Mouse (Mus musculus) layer of hippocampus, adult 9-11 months (tissue): Measurements from ENCODE around the gene Efna1.
A peak's percentile ranks its signal among the peaks of the same experiment; 100 is the strongest.

Experiments used
- DNase-seq: peaks from one replicate; pipeline ENCODE4 v3.0.0; 2022

Gene Efna1

DNA sequence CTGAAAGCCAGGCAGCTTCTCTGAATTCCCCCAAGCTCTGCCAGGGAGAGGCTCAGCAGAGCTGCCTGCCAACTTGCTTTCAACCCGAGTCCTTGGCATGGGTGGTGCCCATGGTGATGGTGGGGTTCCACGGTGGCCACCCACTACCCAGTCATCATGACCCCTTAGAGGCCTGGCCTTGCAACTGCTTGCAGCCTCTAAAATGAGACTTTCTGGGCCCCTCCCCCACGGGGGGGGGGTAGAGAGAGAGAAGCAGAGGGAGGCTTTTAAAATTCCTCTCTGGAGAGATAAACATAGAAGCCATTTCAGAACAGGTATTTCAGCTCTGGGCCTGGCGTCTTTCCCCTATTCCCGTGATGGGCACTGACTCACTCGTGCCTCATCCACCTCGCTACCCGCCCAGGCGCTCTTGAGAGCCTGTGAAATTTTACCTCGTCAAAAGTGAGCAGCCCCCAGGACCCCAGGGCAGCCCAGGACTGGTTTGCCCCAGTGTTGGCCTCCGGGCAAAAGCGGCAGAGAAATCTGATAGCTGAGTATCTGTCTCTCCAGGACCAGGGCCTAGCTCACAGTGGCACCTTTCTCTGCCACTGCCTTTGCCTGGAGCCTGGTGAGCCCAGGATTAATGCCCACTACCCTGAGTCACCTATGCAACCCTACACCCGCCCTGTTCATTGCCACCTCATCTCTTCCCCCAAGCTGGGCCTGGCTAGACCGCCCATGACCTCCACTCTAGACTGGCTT is 3.5 kb downstream of the Efna1 start:
- no peak for DNase-seq

DNA sequence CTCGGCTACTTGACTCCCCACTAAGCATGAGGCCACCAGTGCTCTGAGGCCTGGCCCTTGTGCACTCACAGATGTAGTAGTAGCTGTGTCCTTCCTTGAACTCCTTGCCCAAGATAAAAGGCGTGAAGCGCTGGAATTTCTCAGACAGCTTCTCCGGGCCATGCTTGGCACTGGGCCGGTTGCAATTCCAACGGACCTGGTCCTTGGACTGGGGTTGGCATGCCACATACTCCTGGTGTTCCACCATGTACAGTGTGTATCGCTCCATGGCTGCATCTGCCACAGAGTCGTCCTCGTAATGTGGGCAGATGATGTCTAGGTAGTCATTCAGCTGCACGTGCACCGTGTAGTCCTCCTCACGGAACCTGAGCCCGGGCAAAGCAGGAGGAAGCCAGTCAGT is 4.9 kb downstream of the Efna1 start:
- DNase-seq: no peak

DNA sequence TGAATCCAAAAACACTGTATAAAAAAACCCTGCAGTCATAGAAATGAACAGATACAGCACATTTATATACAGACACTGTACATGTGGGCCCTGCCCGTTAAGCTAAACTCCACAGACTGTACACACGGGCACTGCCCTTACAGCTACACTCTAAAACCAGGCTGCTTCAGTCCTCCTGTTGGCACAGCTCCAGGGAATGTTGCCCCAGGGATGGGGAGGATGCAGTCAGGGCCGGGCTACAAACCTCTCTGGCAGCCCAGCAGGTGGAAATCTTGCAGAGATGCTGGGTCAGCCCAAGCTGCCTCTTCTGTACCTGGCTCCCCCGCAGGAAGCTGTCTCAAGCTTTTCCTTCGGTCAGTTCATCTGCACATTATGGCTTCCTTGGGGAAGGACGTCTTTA is 9.2 kb downstream of the Efna1 start:
- DNase-seq: no peak

DNA sequence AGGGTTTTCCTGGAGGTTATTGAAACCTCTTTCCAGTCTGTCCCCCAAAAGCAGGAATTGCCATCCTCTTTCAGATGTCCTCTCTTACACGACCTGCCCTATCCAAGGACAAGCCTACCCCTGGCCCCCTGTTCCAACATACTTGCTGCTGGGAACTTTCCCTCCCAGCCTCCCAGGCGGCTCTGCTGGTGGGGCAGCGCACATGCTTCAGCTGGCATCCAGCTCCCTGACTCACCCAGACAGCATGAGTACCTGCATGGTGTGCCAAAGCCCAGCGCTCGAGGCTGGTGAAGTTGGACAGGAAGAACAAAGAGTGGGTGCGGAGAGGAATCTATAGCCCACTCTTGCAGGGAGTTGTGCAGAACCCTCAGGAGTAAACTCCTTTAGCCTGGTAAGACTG is 10.1 kb downstream of the Efna1 start:
- DNase-seq: peak; percentile 88

DNA sequence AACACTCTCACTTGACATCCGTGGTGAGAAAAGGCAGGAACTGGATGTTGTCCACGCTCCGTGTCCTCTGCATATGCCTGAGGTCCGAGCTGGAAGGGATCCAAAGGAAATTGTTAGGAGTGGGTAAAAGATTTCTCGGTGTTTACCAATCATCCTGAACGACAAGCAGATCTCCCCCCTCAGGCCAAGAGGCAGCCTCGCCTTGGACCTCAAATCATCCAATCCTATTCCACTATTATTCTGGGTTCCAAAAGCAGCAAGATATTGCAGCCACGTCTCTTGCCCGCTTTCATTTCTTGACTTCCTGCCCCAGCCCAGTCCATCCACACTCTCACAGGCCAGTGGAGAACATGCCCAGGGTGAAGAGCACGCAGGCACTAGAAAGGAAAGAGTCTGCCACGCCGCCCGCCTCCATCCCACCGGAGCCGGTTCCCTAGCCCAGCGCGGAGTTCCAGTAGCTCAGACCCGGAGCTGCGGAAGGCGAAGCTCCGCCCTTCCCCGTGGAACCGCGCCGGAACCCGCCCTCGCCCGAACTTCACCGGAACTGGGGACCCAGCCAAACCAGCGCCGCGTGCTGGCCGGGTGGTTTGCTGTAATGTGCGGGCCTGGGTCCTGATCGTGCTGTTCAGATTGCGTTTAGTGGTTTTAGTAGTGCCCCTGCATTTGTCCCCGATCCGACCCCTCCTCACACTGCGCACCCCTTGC is 10.7 kb downstream of the Efna1 start, which contains the start of gene Slc50a1:
Gene Slc50a1, minus strand, starts transcription at position 520 of the 705 bp plus-strand sequence.
- DNase-seq: peak; percentile 76

DNA sequence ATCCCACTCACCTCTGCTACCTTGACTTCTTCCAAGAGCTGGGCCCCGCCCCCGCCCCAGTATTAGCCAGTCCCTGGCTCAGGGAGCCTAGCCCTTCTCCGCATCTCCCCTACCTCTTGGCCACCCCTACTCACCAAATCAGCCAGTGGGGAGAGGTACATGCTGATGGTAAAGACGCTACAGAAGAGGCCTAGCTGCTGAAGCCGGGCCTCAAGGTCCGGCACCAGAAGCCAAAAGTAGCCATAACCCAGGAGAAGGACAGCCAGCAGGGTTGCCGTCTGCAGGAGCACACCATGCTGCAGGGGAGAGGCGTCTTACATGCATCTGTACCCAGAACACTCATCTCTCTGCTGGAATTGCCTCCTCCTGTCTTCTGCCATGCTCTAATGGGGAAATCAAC is 12.0 kb downstream of the Efna1 start:
- DNase-seq: no peak

DNA sequence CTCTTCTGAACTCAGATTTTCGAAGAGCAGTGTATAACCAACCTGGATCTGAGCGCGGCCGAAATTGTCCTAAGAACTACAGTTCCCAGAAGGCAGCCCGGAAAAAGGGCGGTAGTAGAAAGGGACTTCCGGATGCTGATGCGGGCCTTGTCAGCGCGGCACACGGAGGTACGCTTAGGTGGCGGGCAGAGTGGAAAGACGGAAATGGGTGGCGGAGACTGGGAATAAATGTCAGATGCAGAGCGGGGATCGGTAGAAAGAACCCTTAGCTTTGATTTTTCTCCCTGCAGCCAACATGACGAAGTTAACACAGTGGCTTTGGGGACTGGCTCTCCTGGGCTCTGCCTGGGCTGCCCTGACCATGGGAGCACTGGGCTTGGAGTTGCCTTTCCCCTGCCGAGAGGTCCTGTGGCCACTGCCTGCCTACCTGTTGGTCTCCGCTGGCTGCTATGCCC is 14.5 kb downstream of the Efna1 start:
- DNase-seq: peak; percentile 84

DNA sequence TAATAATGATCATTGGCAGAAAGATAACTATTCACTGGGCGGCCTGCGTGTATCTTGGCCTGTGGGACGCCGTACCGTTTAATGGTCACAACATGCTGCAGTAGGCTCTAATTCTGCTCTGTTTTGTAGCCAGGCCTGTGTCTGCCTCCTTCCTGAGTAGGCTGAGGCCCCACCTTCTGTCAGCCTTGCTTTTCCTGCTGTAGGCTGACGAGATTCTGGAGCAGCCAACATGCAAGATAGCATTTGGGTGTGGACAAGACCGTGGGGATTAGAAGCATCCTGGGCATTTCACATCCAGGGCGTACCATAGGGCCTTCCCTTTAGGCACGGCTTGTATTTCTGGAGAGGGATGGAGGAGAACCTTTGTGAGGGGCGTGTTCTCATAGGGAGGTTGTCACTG is 18.5 kb downstream of the Efna1 start:
- no peak for DNase-seq

DNA sequence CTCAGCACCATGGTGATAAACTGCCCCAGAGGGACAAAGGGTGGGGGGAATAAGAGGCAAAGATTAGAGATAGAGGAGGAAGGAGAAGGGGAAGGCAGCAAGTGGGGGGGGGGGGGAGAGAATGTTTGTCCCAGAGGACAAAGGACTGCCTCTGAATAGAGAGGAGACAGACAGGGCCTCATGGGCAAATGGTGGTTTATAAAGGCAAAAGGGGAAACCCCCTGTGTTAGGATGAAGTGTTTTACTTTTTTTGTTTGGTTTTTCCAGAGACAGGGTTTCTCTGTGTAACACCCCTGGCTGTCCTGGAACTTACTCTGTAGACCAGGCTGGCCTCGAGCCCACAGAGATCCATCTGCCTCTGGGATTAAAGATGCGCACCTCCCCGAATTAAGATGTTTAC is 20.7 kb downstream of the Efna1 start:
- DNase-seq: no peak

DNA sequence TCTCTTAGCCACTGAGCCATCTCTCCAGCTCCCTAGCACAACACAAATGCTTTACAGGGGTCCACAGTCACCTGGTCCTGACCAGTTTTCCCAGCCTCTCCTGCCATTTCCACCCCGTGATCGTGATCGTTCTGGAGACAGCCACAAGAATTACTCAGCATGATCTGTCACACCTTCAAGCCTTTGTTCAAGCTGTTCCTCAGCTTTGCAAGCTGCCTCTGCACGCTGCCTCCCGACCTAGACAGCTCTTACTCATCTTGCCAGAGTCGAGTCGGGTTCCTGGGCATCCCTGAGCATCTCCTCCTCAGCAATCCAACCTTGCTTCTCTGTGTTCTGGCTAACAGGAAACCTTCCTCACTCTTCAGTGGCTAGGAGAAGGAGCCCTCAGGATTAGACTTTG is 21.9 kb downstream of the Efna1 start, which contains the start of gene Dpm3:
Gene Dpm3, plus strand, starts transcription at position 283 of the 400 bp plus-strand sequence.
- DNase-seq: no peak

DNA sequence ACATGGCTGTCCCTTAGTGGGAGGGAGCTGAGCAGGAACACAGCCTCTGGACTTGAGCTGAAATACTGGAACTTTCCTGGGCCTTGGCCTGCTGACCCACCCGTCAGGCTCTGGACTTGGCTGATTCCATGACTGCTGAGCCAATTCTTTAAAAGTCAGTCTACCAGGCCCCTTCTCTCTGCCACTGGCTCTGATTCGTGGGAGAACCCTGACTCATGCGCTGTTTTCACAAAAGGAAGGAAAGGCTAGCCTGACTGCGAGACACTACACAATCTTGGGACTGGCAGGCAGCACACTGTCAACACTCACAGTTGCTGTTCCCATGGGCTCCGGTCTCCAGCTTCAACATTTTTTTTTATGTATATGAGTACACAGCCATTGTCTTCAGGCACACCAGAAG is 24.8 kb downstream of the Efna1 start:
- no peak for DNase-seq

DNA sequence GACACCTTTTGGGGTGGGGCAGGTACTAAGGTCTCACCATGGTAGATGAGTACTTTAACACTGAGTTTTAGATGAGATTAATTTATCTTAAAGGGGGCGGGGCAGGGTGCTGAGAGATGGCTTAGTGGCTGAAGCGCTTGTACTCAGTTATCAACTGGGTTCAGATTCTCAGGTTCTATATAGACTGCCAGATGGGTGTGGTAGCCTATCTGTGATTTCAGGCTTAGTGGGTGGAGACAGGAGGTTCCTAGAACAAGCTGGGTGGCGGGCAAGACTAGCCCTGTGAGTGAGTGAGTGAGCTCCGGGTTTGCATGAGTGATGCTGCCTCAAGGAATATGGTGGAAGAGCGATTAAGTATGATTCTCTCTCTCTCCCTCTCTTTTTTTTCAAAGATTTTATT is 25.9 kb downstream of the Efna1 start:
- no peak for DNase-seq

DNA sequence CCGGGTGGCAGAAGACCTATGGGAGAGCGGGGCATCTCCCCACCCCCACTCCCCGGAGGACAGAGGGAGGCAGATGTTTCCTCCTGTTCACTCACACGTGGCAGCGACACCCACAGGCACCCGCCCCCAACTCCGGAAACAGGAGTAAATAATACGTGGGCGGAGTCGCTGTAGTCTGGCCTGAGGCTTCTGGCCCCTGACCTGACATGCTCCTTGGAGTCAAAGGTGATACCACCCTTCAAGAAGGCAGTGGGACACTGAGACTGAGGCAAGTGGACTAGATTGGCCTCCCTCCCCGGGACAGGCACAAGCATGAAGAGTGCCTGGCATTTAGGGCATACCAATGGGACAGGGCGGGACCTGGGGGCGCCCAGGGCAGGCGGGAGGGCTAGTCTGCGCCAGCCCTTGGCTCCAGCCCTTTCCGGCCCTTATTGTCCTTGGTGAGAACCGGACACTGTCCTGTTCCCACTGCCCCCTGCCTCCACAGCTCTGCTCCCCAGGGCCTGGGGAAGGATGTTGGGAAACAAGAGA is 29.5 kb downstream of the Efna1 start:
- DNase-seq: no peak

DNA sequence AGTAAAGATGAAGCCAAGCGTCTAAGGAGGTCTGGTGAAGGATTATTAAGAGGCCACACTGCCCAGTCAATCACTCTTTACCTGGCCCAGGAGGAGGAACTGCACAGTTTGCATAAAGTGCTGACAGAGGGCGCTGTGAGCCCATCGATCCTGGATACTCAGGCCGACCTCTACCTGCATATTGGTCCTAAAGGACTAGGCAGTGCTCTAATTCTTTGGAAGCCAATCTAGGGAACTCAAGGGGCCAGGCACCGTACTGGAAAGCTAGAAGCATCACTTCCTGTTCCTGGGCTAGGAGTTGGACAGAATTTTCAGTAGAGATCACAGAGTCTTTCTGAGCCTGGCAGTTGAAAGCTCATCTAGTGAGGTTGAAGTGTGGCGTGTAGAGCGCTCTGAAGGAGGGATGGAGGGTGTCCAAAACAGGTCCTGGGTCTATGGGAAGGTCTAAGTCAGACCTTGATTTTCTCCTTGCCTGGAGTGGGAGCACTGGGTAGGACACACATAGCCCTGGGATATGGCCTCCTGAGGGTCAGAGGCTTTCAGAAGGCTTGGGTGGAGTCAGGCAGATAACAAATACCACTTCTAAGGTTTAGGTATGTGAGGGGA is 30.4 kb downstream of the Efna1 start:
- no peak for DNase-seq

DNA sequence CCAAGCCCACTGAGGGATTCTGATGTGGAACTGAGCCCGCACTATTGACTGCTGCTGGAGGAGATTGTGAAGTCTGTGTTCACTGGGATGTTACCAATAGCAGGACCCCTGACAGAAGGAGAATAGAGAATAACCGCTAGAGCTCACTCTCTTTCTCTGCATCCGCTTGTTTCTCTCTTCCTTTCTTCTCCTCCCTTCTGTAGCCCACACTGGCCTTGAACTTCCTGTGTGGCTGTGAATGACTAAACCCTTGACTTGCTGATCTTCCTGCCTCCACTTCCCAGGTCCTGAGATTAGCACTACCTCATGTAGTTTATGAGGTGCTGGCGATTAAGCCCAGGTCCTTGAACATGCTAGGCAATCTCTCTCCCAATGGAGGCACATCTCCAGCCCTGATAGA is 33.5 kb downstream of the Efna1 start:
- no peak for DNase-seq

DNA sequence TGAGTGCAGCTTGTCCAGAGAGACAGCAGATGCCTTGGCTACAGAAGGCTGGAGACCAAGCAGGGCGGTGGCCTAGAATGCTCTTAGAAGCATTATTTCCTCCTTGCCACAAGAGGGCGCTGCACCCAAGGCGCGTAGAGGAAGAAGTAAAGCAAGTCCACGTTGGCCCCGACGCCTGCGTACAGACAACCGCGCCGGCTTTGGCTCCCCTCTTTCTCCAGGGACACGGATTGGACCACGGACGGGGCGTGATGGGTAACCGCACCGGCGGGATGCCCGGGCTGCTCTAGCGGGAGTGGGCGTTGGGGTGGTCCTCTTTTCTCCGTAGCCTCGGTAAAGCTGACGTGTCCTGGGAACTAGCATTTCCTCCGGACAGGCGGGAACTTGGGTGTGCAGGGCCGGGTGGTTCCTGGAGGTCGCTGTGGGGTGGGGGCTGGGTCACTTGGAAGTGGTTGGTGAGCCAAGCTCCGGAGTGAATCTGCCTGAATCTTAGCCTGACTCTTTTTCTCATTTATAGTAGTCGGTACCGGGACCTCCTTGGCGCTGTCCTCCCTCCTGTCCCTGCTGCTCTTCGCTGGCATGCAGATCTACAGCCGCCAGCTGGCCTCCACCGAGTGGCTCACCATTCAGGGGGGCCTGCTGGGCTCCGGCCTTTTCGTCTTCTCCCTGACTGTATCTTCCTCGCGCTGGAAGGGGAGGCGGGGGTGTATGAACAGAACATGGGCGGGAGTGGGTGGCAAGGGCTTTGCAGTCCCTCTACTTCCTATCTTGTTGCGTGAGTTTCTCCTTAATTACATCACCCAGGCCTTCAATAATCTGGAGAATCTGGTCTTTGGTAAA is 34.5 kb downstream of the Efna1 start, which contains the start of gene Trim46:
Gene Trim46, minus strand, starts transcription at position 49 of the 840 bp plus-strand sequence.
- peak; percentile 91 for DNase-seq

DNA sequence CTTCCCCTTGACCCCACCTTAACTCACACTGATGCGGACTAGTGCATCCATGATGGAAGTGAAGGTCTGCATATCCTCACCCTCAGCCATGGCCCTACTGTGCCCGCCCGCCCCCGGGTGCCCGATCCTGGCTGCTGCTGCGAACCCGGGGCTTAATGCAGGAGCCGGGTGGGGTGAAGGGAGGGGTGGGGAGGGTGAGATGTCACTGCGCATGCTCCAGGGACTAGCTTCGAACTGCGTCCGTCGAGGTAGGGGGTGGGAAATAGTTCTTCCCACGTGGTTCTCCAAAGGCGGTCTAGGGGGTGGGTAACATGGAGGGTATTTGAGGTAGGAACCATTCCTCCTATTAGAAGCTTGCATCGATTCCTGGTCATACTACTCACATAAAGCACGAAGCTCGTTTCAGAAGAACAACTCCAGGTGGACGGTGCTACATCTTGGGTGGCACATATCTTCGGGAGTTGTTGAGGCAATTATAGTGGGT is 35.2 kb downstream of the Efna1 start, which contains the start of gene Krtcap2:
Gene Krtcap2, plus strand, starts transcription at position 279 of the 484 bp plus-strand sequence.
- DNase-seq: peak; percentile 80

DNA sequence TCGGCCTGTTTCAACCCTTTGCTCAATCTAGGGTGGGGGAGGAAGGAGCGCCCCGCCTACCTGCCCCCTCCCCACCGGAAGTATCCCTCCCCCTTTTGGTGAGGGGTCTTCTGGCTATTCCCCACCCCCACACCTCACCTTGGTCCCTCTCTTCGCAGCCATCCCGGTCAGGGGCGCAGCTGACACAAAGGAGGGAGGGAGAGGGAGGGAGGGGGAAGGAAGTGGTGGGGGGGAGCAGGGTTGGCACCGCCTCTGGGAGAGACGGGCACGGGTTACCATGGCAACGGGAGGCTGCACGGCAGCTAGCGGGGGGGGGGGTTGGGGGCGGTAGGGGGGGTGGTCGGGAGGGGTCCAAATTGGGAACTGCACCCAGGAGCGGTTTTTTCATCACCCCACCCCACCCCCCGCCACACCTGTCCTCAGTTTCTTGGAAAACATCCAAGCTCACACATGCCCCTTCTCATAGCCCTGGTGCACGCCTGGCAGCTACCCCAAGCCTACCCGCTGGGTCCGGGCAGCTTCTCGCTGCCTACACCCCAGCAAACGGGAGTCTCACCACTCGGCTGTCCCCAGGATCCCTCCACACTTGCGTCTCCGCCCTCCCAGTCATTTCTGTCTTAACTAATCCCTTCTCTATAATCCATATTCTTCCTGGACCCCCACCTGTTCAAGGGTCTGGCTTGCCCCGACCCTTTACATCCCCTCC is 35.8 kb downstream of the Efna1 start:
- peak; percentile 80 for DNase-seq

DNA sequence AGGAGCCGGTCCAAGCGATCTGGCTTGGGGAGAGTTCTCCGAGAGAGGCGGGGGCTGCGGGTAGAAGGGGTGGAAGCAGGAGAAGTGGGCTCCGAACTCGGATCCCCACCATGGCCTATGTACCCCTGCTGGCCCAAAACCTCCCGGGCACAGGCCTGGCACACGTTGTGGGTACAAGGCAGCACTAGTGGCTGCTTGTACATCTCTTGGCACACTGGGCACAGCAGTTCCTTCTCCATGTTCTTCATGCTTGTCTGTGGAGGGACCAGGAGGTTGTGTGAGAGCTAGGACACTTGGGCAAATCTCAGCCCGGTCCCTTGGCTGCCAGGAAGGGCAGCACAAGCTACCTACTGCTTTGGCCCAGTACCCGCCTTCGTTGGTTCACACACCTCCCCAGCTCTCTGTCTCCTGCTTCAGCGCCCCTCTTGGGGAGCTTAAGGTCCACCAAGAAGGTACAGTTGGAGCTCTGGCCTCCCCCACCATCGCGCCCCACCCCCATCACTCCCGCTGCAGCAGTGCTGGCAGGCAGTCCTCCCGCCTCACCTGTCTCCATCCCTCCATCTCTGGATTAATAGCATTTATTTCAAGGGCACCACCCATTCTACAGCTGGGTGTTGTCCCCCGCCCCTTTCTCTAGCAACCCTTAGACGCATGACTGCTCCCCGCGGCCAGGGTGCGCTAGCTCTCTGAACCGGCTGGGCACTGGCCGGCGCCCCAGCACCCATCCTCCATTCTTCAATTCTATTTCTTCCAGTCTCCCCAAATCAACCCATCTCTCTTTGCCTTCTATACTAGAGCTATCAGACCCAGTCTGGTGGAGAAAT is 36.6 kb downstream of the Efna1 start:
- no peak for DNase-seq

DNA sequence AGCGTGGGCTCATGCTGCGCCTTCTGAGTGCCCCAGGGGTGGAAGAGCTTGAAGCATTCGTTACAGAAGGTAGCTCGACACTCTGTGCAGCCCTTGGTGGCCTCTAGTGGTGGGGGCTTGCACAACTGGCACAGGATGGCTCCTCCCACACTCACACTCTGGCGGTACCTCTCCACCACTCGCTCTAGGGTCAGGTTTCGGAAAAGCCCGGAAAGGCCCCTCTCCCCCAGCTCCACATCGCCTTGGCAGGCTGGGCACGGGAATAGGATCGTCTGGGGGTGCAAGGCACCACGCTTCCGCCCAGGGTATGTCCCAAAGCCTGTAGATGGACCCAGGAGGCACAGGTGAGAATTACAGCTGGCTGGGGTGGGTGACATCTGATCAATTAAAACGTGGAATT is 37.3 kb downstream of the Efna1 start:
- no peak for DNase-seq
